Mouse (Mus musculus) neural tube, embryonic 12.5 days (tissue): ENCODE measurements around the gene Gm49353. TPM values are rescaled to one million over a fixed set of nuclear protein-coding genes. Genes with fewer than 3 reads are reported as not detected.

ENCODE experiments used
- ATAC-seq: fragments of 200-750 bp; cut with Nextera tagmentation; 2 replicates; pipeline ENCODE4 v1.8.0; 2017; ENCODE audit warnings: low read depth, mild to moderate bottlenecking, moderate TSS enrichment, moderate library complexity; ENCODE audit not compliant: low FRiP score
- H3K27ac ChIP-seq: fragments of 300-500 bp; sonication (generic); 2 replicates; pipeline ENCODE4 v1.5.1; 2016
- H3K27me3 ChIP-seq: fragments of 300-500 bp; sonication (generic); replicated peaks from 2 replicates; pipeline ENCODE4 v1.6.1; 2016; ENCODE audit warnings: mild to moderate bottlenecking
- H3K36me3 ChIP-seq: fragments of 300-500 bp; sonication (generic); 2 replicates; pipeline ENCODE4 v1.6.1; 2016; ENCODE audit warnings: mild to moderate bottlenecking
- H3K4me1 ChIP-seq: fragments of 300-500 bp; sonication (generic); 2 replicates; pipeline ENCODE4 v1.6.1; 2016
- H3K4me2 ChIP-seq: fragments of 300-500 bp; sonication (generic); replicated peaks from 2 replicates; pipeline ENCODE4 v1.6.1; 2016; ENCODE audit warnings: mild to moderate bottlenecking
- H3K4me3 ChIP-seq: fragments of 300-500 bp; sonication (generic); 2 replicates; pipeline ENCODE4 v1.5.1; 2016
- H3K9ac ChIP-seq: fragments of 300-500 bp; sonication (generic); 2 replicates; pipeline ENCODE4 v1.6.1; 2016; ENCODE audit warnings: mild to moderate bottlenecking
- H3K9me3 ChIP-seq: fragments of 300-500 bp; sonication (generic); 2 replicates; pipeline ENCODE4 v1.6.1; 2016; ENCODE audit warnings: mild to moderate bottlenecking
- WGBS: fragments of 180-500 bp; shearing (Covaris S2); methylation state at CpG from one replicate; pipeline ENCODE4 v1.1.7; 2016; 5-methylcytosine and 5-hydroxymethylcytosine counted together
- polyA plus RNA-seq: library from polyadenylated mRNA; unstranded; fragments of >200 nt; fragmentation: Nextera tagmentation; extraction: Ambion mirVana; gene quantifications from 2 replicates; pipeline ENCODE4 v1.2.1, GENCODE M21; 2016

The Gm49353 gene
- polyA plus RNA-seq, result 6.1 and 6.7 TPM in 2 replicates

DNA sequence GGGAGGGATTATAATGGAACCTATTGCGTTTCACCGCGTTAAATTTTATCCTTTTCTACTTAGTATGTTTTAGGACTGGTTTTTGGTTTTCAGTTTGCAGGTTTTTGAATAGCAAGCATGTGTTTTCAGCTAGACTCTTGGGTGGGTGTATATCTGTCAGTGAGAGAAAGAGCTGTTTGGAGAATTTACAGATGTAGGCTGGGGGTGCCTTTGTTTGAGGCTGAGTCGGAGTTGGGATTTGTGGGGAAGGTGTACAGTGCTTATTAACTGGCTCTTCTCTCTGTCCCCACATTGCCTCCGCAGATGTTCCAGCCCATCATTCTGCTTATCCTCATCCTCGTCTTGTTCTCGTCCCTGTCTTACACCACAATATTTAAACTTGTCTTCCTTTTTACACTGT lies at the start of gene Gm49353:
TSS of gene Gm49353 (plus strand) at position 313 of the 400 bp plus-strand sequence.
- Histone ChIP-seq H3K4me2 (no peak within 1 kb of the TSS), H3K4me3 (no peak within 1 kb of the TSS), H3K4me1 (no peaks in the 10 kb centered on the region), H3K27ac (no peak within 1 kb of the TSS), H3K27me3 (no peaks in the 10 kb centered on the region), H3K36me3 (peaks cover 58% of the 10 kb centered on the region), H3K9ac (no peak within 1 kb of the TSS), H3K9me3 (no peaks in the 10 kb centered on the region)
- 84% methylated on average over 7 of the region's 7 CpGs for WGBS
- ATAC-seq, result no peak

DNA sequence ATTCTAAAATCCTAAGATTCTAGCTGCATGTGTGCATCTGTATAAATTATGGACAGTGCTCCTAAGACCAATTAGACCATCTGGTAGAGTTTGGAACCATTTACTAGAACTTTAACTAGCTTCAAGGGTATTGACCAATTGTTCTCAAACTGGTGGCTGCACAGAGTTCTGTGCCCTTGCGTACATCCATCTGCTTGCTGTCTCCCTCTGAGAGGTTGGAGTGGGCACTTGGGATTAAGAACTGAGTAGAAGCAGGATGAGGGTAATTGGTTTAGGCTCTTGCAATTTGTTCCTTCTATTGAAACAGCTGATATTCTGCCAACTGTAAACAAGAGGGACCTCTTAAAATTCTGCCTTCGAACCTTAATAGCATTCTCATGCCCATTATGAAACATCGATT lies 43.5 kb upstream of the Gm49353 start:
- H3K27me3 ChIP-seq, result no peaks in the 10 kb centered on the region
- no peaks in the 10 kb centered on the region for H3K9me3 ChIP-seq
- H3K36me3 ChIP-seq, result peaks cover 50% of the 10 kb centered on the region
- H3K27ac ChIP-seq, result no peak overlapping the region
- no peaks in the 10 kb centered on the region for H3K4me1 ChIP-seq
- no peak overlapping the region for H3K4me3 ChIP-seq
- no peak overlapping the region for H3K4me2 ChIP-seq
- ATAC-seq, result no peak
- 80% methylated on average over 3 of the region's 3 CpGs for WGBS
- no peak overlapping the region for H3K9ac ChIP-seq

DNA sequence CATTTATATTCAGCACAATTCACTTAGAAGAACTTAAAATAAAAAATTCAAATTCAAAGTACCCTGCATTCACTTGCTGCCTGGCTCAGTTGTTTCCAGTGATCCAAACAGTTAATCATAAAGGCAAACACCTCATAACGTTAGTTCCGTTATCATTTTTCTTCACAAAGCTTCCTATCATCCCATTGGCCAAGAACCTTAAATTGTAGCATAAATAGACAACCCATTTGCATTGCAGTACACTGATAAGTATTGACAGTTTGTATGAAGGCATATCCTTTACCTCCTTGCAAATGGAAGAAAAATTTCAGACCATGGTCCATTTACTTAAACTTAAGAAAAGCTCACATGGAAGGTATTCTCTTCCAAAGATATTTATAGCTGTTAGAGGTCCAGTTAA lies 37.1 kb upstream of the Gm49353 start:
- Histone ChIP-seq H3K27me3 (no peaks in the 10 kb centered on the region), H3K4me1 (no peaks in the 10 kb centered on the region), H3K9me3 (no peaks in the 10 kb centered on the region), H3K9ac (no peak overlapping the region), H3K36me3 (peaks cover 43% of the 10 kb centered on the region), H3K27ac (no peak overlapping the region), H3K4me2 (no peak overlapping the region), H3K4me3 (no peak overlapping the region)
- ATAC-seq, result no peak
- WGBS, result 80% methylated on average over 2 of the region's 2 CpGs

DNA sequence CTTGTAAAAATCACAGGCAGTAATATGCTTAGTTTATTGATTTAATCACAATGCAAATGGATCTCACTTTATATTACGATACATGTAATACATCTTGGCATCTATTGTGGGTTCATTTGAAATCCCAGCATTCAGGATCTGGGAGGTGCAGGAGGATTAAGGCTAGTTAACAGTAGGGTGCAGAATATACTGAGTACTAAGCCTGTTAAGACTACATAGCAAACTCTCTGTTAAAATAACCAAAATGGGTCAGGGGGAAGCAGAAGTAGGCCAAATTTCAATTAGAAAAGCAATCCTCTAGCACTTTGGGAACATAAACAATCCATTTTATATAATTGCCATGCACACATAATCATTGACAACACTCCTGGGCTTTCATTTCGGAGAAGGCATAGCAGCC lies 25.0 kb upstream of the Gm49353 start:
- H3K36me3 ChIP-seq, result peaks cover 48% of the 10 kb centered on the region
- WGBS, result 87% methylated on average over 2 of the region's 2 CpGs
- ATAC-seq, result no peak
- H3K9ac ChIP-seq, result no peak overlapping the region
- no peak overlapping the region for H3K27ac ChIP-seq
- H3K9me3 ChIP-seq, result peaks cover 4% of the 10 kb centered on the region; the same call in 1 of the 2 replicates
- no peak overlapping the region for H3K4me3 ChIP-seq
- no peak overlapping the region for H3K4me2 ChIP-seq
- H3K27me3 ChIP-seq, result no peaks in the 10 kb centered on the region
- H3K4me1 ChIP-seq, result no peaks in the 10 kb centered on the region

DNA sequence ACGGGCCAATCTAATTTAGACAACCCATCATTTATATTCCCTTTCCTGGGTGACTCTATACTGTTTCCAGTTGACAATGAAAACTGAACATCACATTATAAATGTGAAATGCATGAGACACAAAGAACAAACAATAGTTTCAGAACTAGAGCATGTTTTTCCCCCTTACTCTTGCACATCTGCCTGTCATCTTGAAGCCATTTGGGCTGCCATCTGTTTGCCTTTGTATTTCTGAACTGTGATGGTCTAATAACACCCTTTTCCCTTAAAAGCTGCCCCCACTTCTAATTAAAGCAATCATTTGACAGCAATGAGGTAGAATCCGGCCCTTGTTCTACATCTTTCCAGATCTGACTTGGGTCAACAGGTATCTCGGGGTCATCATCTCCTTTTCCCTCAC lies 23.1 kb upstream of the Gm49353 start:
- no peak overlapping the region for H3K27ac ChIP-seq
- H3K9ac ChIP-seq, result no peak overlapping the region
- ATAC-seq, result no peak
- WGBS, result 88% methylated on average over 3 of the region's 3 CpGs
- H3K27me3 ChIP-seq, result no peaks in the 10 kb centered on the region
- peaks cover 45% of the 10 kb centered on the region for H3K36me3 ChIP-seq
- H3K9me3 ChIP-seq, result peaks cover 4% of the 10 kb centered on the region; the same call in 1 of the 2 replicates
- no peak overlapping the region for H3K4me2 ChIP-seq
- no peaks in the 10 kb centered on the region for H3K4me1 ChIP-seq
- no peak overlapping the region for H3K4me3 ChIP-seq

DNA sequence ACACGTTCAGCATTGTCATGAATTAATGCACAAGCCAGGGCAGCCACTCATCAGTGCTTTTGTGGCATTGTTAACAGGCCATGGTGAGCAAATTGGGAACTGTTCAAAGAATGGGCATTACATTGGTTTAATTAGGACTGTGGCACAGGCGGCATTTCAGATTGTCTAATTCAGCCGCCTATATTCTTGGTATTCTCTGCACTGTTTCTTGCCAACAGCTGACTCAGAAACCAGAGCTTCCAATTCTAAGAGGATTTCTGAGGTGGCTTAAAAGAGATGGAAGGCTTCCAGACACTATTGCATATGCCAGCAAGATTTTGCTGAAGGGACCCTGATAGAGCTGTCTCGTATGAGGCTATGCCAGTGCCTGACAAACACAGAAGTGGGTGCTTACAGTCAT lies 21.9 kb upstream of the Gm49353 start:
- ATAC-seq, result no peak
- H3K4me2 ChIP-seq, result no peak overlapping the region
- no peak overlapping the region for H3K9ac ChIP-seq
- no peaks in the 10 kb centered on the region for H3K27me3 ChIP-seq
- H3K4me1 ChIP-seq, result no peaks in the 10 kb centered on the region
- WGBS, result 92% methylated on average over 4 of the region's 4 CpGs
- H3K27ac ChIP-seq, result no peak overlapping the region
- H3K9me3 ChIP-seq, result no peaks in the 10 kb centered on the region
- H3K4me3 ChIP-seq, result no peak overlapping the region
- peaks cover 45% of the 10 kb centered on the region for H3K36me3 ChIP-seq

DNA sequence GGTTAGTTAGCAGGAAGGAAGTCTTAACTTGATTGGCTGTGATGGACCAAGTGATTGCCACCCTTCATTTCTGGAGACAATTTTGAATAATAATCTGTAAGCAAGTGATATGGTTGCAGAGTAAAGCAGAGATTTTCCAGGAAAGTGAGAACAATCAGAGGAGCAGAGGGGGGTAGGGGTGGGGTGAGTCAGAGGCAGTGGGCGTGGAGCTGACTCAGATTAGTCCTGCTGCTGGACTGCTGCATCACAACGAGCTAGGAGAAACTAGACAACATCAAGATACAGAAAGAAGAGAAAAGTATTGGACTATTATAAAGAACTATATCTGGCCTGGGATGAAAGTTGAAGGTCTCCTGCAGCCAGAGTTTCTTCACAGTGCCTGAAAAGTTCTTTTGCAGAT lies 20.8 kb upstream of the Gm49353 start:
- Histone ChIP-seq H3K27ac (no peak overlapping the region), H3K4me1 (no peaks in the 10 kb centered on the region), H3K4me2 (no peak overlapping the region), H3K9me3 (no peaks in the 10 kb centered on the region), H3K27me3 (no peaks in the 10 kb centered on the region), H3K4me3 (no peak overlapping the region), H3K9ac (no peak overlapping the region), H3K36me3 (peaks cover 45% of the 10 kb centered on the region)
- 67% methylated on average over 2 of the region's 2 CpGs for WGBS
- ATAC-seq, result no peak

DNA sequence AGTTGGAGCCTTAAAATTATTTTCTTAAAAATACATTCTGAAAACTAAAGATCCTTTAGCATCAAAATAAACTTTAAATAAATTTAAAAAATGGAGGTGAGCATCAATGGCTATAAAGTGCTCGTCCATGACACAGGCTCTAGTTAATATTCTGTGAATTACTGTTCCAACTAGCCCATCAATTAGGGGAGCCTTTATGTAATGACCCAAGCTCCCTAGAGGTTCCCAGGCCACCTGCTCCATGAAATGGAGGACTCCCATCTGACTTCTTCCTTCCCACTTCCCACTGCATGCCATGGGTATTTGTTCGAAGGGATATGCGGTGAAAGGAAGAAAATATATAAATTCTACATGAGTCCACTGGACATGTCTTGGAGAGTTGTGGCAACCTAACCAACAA lies 18.5 kb upstream of the Gm49353 start:
- Histone ChIP-seq H3K9ac (no peak overlapping the region), H3K36me3 (peaks cover 34% of the 10 kb centered on the region), H3K4me1 (no peaks in the 10 kb centered on the region), H3K27me3 (no peaks in the 10 kb centered on the region), H3K4me3 (no peak overlapping the region), H3K9me3 (no peaks in the 10 kb centered on the region), H3K4me2 (no peak overlapping the region), H3K27ac (no peak overlapping the region)
- 67% methylated on average over 3 of the region's 3 CpGs for WGBS
- peak; percentile 75; the same call in 1 of the 2 replicates for ATAC-seq

DNA sequence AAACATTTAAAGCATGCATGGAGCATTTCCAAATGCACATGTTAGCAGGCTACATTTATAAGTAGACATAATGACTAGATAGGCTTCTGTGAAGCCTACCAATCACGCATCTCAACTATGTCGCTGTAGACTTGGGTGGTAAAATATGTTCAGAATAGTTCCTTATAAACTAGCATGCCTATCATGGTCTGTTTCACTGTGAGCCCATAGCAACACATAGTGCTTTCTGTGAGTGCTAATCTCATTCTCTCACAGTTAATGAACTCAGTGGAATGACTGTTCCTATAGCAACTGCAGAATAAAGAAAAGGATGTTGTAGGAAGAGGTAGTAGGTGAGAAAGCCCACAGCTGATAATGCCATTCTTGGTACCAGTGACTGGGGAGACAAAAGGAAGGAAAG lies 17.7 kb upstream of the Gm49353 start:
- Histone ChIP-seq H3K4me2 (no peak overlapping the region), H3K4me1 (no peaks in the 10 kb centered on the region), H3K27ac (no peak overlapping the region), H3K27me3 (no peaks in the 10 kb centered on the region), H3K9ac (no peak overlapping the region), H3K36me3 (peaks cover 26% of the 10 kb centered on the region), H3K9me3 (no peaks in the 10 kb centered on the region), H3K4me3 (no peak overlapping the region)
- WGBS, result 89% methylated on average over 2 of the region's 2 CpGs
- no peak; the same call in 1 of the 2 replicates for ATAC-seq

DNA sequence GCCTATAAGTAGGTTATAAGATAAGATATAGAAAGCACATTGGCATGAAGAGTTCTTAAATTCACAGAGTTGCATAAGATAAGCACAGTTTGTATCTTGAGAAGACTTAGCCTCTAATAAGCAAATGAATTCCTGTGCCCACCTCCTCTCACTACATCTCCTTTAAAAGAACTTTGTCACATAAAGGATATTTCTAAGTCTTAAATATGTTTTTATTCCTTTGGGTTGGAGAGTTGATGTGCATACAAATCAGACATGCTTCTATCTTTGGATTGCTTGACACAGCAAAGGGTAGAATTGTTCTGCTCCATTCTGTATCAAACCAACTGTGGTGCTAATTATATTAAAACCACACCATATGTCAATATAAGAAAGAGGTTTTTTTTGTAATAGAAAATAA lies 5.0 kb upstream of the Gm49353 start:
- Histone ChIP-seq H3K4me2 (no peak overlapping the region), H3K4me1 (no peaks in the 10 kb centered on the region), H3K4me3 (no peak overlapping the region), H3K9ac (no peak overlapping the region), H3K27me3 (no peaks in the 10 kb centered on the region), H3K9me3 (no peaks in the 10 kb centered on the region), H3K27ac (no peak overlapping the region), H3K36me3 (peaks cover 42% of the 10 kb centered on the region)
- ATAC-seq, result no peak

DNA sequence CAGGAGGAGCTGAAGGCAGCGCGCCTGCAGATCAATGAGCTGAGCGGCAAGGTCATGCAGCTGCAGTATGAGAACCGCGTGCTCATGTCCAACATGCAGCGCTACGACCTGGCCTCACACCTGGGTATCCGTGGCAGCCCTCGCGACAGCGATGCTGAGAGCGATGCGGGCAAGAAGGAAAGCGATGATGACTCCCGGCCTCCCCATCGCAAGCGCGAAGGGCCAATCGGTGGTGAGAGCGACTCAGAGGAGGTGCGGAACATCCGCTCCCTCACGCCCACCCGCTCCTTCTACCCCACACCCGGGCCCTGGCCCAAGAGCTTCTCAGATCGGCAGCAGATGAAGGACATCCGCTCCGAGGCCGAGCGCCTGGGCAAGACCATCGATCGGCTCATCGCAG lies 1.9 kb upstream of the Gm49353 start:
- no peaks in the 10 kb centered on the region for H3K9me3 ChIP-seq
- H3K27ac ChIP-seq, result no peak overlapping the region
- ATAC-seq, result no peak
- H3K4me2 ChIP-seq, result no peak overlapping the region
- peaks cover 54% of the 10 kb centered on the region for H3K36me3 ChIP-seq
- H3K9ac ChIP-seq, result no peak overlapping the region
- no peaks in the 10 kb centered on the region for H3K4me1 ChIP-seq
- H3K4me3 ChIP-seq, result no peak overlapping the region
- H3K27me3 ChIP-seq, result no peaks in the 10 kb centered on the region
- 95% methylated on average over 33 of the region's 33 CpGs for WGBS

DNA sequence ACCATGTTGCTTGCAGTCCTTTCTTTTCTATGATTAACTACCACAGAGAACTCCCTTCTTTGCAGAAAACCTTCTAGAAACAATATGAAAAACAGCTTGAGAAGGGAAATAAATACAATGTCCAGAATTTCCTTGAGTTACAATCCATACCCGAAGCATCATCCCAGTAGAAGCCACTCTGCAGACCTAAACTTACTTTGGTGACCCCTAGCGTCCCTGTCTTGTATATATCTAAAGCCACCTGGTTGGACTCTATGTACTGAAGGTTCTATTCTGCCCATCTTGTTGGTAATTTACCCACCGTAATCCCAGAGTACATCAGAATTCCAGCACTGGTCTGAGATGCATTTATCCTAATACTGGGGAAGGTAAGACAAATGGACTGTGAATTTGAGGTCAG lies 1.1 kb downstream of the Gm49353 start:
- no peaks in the 10 kb centered on the region for H3K4me1 ChIP-seq
- H3K27ac ChIP-seq, result no peak overlapping the region
- H3K9me3 ChIP-seq, result no peaks in the 10 kb centered on the region
- H3K4me3 ChIP-seq, result no peak overlapping the region
- no peaks in the 10 kb centered on the region for H3K27me3 ChIP-seq
- no peak for ATAC-seq
- peaks cover 57% of the 10 kb centered on the region for H3K36me3 ChIP-seq
- no peak overlapping the region for H3K9ac ChIP-seq
- 85% methylated on average over 3 of the region's 3 CpGs for WGBS
- H3K4me2 ChIP-seq, result no peak overlapping the region

DNA sequence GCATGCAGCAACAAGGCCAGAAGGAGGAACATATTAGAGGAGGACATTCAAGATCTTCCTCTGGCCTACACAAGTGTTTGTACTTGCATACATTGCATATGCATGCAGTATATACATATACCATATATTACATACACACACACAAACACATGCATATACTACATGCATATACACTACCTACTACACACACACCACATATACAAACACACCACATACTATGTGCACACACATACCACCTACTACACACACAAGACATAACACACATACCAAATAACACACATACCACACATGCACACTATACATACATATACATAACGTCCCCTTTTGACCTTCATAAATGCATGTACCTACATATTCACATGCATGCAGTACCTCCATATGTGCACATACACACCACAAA lies 1.9 kb downstream of the Gm49353 start:
- Histone ChIP-seq H3K4me1 (no peaks in the 10 kb centered on the region), H3K4me2 (no peak overlapping the region), H3K9ac (no peak overlapping the region), H3K27ac (no peak overlapping the region), H3K27me3 (no peaks in the 10 kb centered on the region), H3K9me3 (no peaks in the 10 kb centered on the region), H3K4me3 (no peak overlapping the region), H3K36me3 (peaks cover 54% of the 10 kb centered on the region)
- ATAC-seq, result 0 out of 2 replicates have a peak, but pooled peaks have one; percentile 29
- WGBS, result 93% methylated on average over 1 of the region's 1 CpGs
